Mouse (Mus musculus) neural tube, embryonic 14.5 days (tissue): ENCODE measurements at regions not wholly inside any gene's neighbourhood (a gene's known extent, or its start where the extent isn't known, plus 50 kb on each side); places are given as distances from the start of the nearest gene placed in this dataset.

Source experiments
- ATAC-seq: fragments of 200-750 bp; cut with Nextera tagmentation; 2 replicates; pipeline ENCODE4 v1.8.0; 2017; ENCODE audit warnings: low read depth, mild to moderate bottlenecking, moderate TSS enrichment, moderate library complexity
- H3K27ac ChIP-seq: fragments of 300-500 bp; sonication (generic); 2 replicates; pipeline ENCODE4 v1.5.1; 2014; ENCODE audit warnings: low read depth, mild to moderate bottlenecking, control low read depth, low read length, moderate library complexity, mixed read lengths
- H3K27me3 ChIP-seq: fragments of 300-500 bp; sonication (generic); 2 replicates; pipeline ENCODE4 v1.6.1; 2014; ENCODE audit warnings: low read length; ENCODE audit not compliant: control insufficient read depth, insufficient read depth
- H3K36me3 ChIP-seq: fragments of 300-500 bp; sonication (generic); 2 replicates; pipeline ENCODE4 v1.6.1; 2014; ENCODE audit warnings: low read length, mixed read lengths; ENCODE audit not compliant: control insufficient read depth, insufficient read depth
- H3K4me1 ChIP-seq: fragments of 300-500 bp; sonication (generic); 2 replicates; pipeline ENCODE4 v1.6.1; 2014; ENCODE audit warnings: low read length; ENCODE audit not compliant: control insufficient read depth, insufficient read depth
- H3K4me2 ChIP-seq: fragments of 300-500 bp; sonication (generic); 2 replicates; pipeline ENCODE4 v1.6.1; 2014; ENCODE audit warnings: mild to moderate bottlenecking, low read depth, low read length, control low read depth
- H3K4me3 ChIP-seq: fragments of 300-500 bp; sonication (generic); 2 replicates; pipeline ENCODE4 v1.5.1; 2014; ENCODE audit warnings: low read depth, low read length, control low read depth, mixed read lengths
- H3K9ac ChIP-seq: fragments of 300-500 bp; sonication (generic); replicated peaks from 2 replicates; pipeline ENCODE4 v1.6.1; 2014; ENCODE audit warnings: low read depth, mild to moderate bottlenecking, control low read depth, low read length, mixed read lengths
- H3K9me3 ChIP-seq: fragments of 300-500 bp; sonication (generic); 2 replicates; pipeline ENCODE4 v1.6.1; 2016; ENCODE audit warnings: low read length; ENCODE audit not compliant: control insufficient read depth
- WGBS: fragments of 180-500 bp; shearing (Covaris S2); extraction: QIAGEN DNeasy Blood & Tissue Kit; methylation state at CpG from one replicate; pipeline ENCODE4 v1.1.7; 2014; 5-methylcytosine and 5-hydroxymethylcytosine counted together

- 87% methylated on average over 4 of the region's 4 CpGs for WGBS
- no peak for ATAC-seq
These were observed 66.2 kb downstream of the A730009L09Rik start for GRCm38 (mm10) chr16:84581166-84581565.

GRCm38 (mm10) chr16:84583323-84583722, 68.4 kb downstream of the A730009L09Rik start:
- no peak overlapping the region for H3K9ac ChIP-seq
- ATAC-seq = no peak
- H3K4me1 ChIP-seq = no peaks in the 10 kb centered on the region
- no peaks in the 10 kb centered on the region for H3K27me3 ChIP-seq
- no peak overlapping the region for H3K4me3 ChIP-seq
- H3K36me3 ChIP-seq = no peaks in the 10 kb centered on the region
- WGBS = 85% methylated on average over 7 of the region's 7 CpGs
- H3K27ac ChIP-seq = no peak overlapping the region
- no peak overlapping the region for H3K4me2 ChIP-seq
- H3K9me3 ChIP-seq = no peaks in the 10 kb centered on the region

More at GRCm38 (mm10) chr16:84581166-84581565, 66.2 kb downstream of the A730009L09Rik start:
- H3K27ac ChIP-seq = no peak overlapping the region
- H3K9me3 ChIP-seq = no peaks in the 10 kb centered on the region
- H3K27me3 ChIP-seq = no peaks in the 10 kb centered on the region
- no peak overlapping the region for H3K4me2 ChIP-seq
- H3K4me1 ChIP-seq = no peaks in the 10 kb centered on the region
- H3K4me3 ChIP-seq = no peak overlapping the region
- no peak overlapping the region for H3K9ac ChIP-seq
- H3K36me3 ChIP-seq = no peaks in the 10 kb centered on the region

DNA sequence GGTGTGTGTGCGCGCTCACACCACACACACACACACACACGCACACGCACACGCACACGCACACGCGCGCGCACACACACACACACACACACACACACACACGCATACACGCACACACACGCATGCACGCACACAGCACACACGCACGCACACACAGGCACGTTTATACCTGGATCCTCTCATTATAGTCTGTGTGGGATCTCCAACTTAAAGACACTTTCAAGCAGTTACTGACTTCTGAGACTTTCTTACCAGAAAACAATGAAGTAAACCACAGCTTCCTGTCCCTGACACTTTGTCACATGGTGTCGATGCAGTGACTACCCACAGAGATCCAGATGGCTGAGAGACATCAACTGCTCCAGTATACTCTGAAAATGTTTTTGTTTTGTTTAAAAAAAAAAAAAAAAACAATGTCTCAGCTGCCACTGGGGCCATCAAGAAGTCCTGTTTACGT, 68.9 kb downstream of the A730009L09Rik start:
- Histone ChIP-seq H3K9me3 (no peaks in the 10 kb centered on the region), H3K27ac (no peak overlapping the region), H3K36me3 (no peaks in the 10 kb centered on the region), H3K4me1 (no peaks in the 10 kb centered on the region), H3K4me3 (no peak overlapping the region), H3K9ac (no peak overlapping the region), H3K4me2 (no peak overlapping the region), H3K27me3 (no peaks in the 10 kb centered on the region)
- ATAC-seq = no peak
- 93% methylated on average over 19 of the region's 19 CpGs for WGBS

DNA sequence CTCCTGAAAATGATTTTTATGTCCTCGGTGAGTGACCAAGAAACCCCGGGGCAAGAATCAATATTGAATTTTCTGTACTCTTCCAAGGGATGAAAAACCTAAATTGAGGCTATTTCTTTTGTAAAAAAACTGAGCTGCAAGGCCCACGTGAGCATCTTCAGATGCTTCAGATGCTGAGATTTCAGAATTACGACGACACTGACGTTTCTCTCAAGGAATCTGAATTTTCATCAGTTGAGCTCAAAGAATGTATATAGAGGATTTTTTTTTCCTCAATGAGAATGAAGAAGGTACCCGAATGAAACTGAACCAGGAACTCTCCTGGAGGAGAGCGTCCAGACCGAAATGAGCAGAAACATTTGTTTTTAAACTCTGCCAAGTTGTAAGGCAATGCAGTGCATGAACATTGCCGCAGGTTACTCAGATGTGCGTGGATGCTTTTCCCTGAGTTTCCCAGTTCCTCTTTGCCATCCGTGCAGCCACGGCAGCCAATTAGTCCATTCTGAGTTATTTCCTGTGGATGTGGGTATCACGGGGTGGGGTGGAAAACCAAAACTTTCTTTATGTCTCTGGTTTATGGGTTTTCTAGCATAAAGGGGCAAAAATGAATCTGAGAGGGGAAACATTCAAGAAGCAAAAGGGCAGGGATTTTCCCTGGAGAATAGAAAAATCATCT, 69.9 kb downstream of the A730009L09Rik start:
- Histone ChIP-seq H3K27ac (no peak overlapping the region), H3K4me2 (no peak overlapping the region), H3K27me3 (no peaks in the 10 kb centered on the region), H3K4me3 (no peak overlapping the region), H3K9me3 (no peaks in the 10 kb centered on the region), H3K36me3 (no peaks in the 10 kb centered on the region), H3K4me1 (no peaks in the 10 kb centered on the region), H3K9ac (no peak overlapping the region)
- ATAC-seq = no peak
- WGBS = 85% methylated on average over 14 of the region's 14 CpGs

GRCm38 (mm10) chr16:84592978-84593377, 78.1 kb downstream of the A730009L09Rik start:
- Histone ChIP-seq H3K27me3 (no peaks in the 10 kb centered on the region), H3K36me3 (no peaks in the 10 kb centered on the region), H3K27ac (no peak overlapping the region), H3K9me3 (no peaks in the 10 kb centered on the region), H3K4me1 (no peaks in the 10 kb centered on the region), H3K4me3 (no peak overlapping the region), H3K9ac (no peak overlapping the region), H3K4me2 (no peak overlapping the region)
- WGBS = 80% methylated on average over 2 of the region's 2 CpGs
- no peak for ATAC-seq

DNA sequence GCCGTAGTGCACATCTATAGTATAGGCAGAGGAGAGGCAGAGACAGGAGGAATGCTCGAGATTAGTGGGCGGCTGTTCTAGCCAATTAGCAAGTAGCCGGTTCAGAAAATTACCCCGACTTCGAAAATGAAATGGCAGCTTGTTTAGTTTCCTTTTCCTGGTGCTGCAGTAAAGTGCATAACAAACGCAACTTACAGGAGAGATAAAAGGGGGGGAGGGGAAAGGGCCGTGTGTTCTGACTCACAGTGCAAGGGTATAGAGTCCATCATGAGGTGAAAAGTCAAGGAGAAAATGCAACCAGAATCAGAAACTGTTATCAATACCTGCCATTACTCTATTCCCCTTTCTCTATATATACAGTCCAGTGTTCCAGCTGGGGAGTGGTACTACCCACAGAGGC, 88.0 kb downstream of the A730009L09Rik start:
- 89% methylated on average over 8 of the region's 8 CpGs for WGBS
- Histone ChIP-seq H3K27me3 (no peaks in the 10 kb centered on the region), H3K4me1 (no peaks in the 10 kb centered on the region), H3K4me2 (no peak overlapping the region), H3K36me3 (no peaks in the 10 kb centered on the region), H3K4me3 (no peak overlapping the region), H3K9ac (no peak overlapping the region), H3K27ac (no peak overlapping the region), H3K9me3 (no peaks in the 10 kb centered on the region)
- ATAC-seq = no peak

GRCm38 (mm10) chr16:84603465-84604205, 88.7 kb downstream of the A730009L09Rik start:
- Histone ChIP-seq H3K4me1 (no peaks in the 10 kb centered on the region), H3K9ac (no peak overlapping the region), H3K4me3 (no peak overlapping the region), H3K36me3 (no peaks in the 10 kb centered on the region), H3K9me3 (no peaks in the 10 kb centered on the region), H3K27ac (no peak overlapping the region), H3K4me2 (no peak overlapping the region), H3K27me3 (no peaks in the 10 kb centered on the region)
- WGBS = 97% methylated on average over 1 of the region's 1 CpGs
- ATAC-seq = no peak

GRCm38 (mm10) chr16:84604272-84604975, 89.5 kb downstream of the A730009L09Rik start:
- WGBS = 87% methylated on average over 9 of the region's 9 CpGs
- ATAC-seq = no peak
- H3K4me2 ChIP-seq = no peak overlapping the region

More at GRCm38 (mm10) chr16:84604272-84604975, 89.5 kb downstream of the A730009L09Rik start:
- H3K27ac ChIP-seq = no peak overlapping the region
- H3K4me1 ChIP-seq = no peaks in the 10 kb centered on the region
- no peak overlapping the region for H3K4me3 ChIP-seq
- H3K27me3 ChIP-seq = no peaks in the 10 kb centered on the region
- no peaks in the 10 kb centered on the region for H3K36me3 ChIP-seq
- H3K9ac ChIP-seq = no peak overlapping the region
- H3K9me3 ChIP-seq = no peaks in the 10 kb centered on the region
